Mouse (Mus musculus) hindbrain, embryonic 15.5 days (tissue): ENCODE data around the gene As3mt. TPM values are rescaled to one million over a fixed set of nuclear protein-coding genes. Genes with fewer than 3 reads are reported as not detected.
"Not testable (repeated sequence)": the region's sequence is repeated elsewhere in the genome, so short reads cannot be mapped to it uniquely, and the experiment has no call there.

Experiments
- ATAC-seq: fragments of 200-750 bp; cut with Nextera tagmentation; 2 replicates; pipeline ENCODE4 v1.8.0; 2017; ENCODE audit warnings: low read depth, moderate number of reproducible peaks, moderate TSS enrichment; ENCODE audit not compliant: low FRiP score
- H3K27ac ChIP-seq: fragments of 300-500 bp; sonication (generic); replicated peaks from 2 replicates; pipeline ENCODE4 v1.5.1; 2015; ENCODE audit warnings: mild to moderate bottlenecking, inconsistent platforms
- H3K27me3 ChIP-seq: fragments of 300-500 bp; sonication (generic); 2 replicates; pipeline ENCODE4 v1.6.1; 2015; ENCODE audit warnings: control low read depth, inconsistent platforms
- H3K36me3 ChIP-seq: fragments of 300-500 bp; sonication (generic); 2 replicates; pipeline ENCODE4 v1.6.1; 2015; ENCODE audit warnings: control low read depth, inconsistent platforms
- H3K4me1 ChIP-seq: fragments of 300-500 bp; sonication (generic); replicated peaks from 2 replicates; pipeline ENCODE4 v1.6.1; 2015; ENCODE audit warnings: control low read depth, inconsistent platforms
- H3K4me2 ChIP-seq: fragments of 300-500 bp; sonication (generic); 2 replicates; pipeline ENCODE4 v1.6.1; 2015; ENCODE audit warnings: moderate library complexity, mild to moderate bottlenecking, inconsistent platforms
- H3K4me3 ChIP-seq: fragments of 300-500 bp; sonication (generic); 2 replicates; pipeline ENCODE4 v1.5.1; 2015; ENCODE audit warnings: mild to moderate bottlenecking, inconsistent platforms
- H3K9ac ChIP-seq: fragments of 300-500 bp; sonication (generic); 2 replicates; pipeline ENCODE4 v1.6.1; 2015; ENCODE audit warnings: inconsistent platforms
- H3K9me3 ChIP-seq: fragments of 300-500 bp; sonication (generic); 2 replicates; pipeline ENCODE4 v1.6.1; 2016; ENCODE audit warnings: control low read depth, inconsistent platforms
- WGBS: fragments of 180-500 bp; shearing (Covaris S2); methylation state at CpG from one replicate; pipeline ENCODE4 v1.1.7; 2015; 5-methylcytosine and 5-hydroxymethylcytosine counted together
- polyA plus RNA-seq: library from polyadenylated mRNA; unstranded; fragments of >200 nt; fragmentation: Nextera tagmentation; extraction: Ambion mirVana; gene quantifications from 2 replicates; pipeline ENCODE4 v1.2.1, GENCODE M21; 2015

Gene As3mt
- polyA plus RNA-seq, 1 experiment from 2014 or later = 37.6 TPM

DNA sequence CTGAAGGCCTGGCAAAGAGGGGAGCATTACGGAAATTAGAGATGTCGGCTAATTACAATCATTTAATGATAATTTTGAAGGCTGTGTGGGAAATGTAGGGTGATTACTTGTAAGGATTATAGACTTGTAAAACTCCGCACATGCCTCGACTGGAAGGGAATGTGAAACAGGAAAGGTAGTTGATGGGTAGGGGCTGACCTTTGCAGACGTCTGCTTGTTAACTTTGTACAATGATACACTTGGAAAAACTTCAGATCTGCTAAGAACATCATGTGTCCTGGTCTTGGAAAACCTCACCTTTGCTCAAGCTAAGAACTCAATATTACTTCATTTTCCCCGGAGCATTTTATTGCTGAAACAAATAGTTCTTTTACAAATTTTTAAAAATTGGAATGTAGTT, 64.5 kb downstream of the As3mt start:
- no peak overlapping the region for H3K27ac ChIP-seq
- no peaks in the 10 kb centered on the region for H3K36me3 ChIP-seq
- H3K27me3 ChIP-seq = no peaks in the 10 kb centered on the region
- no peak overlapping the region for H3K9ac ChIP-seq
- ATAC-seq = no peak
- peaks cover 3% of the 10 kb centered on the region; the same call in 1 of the 2 replicates for H3K4me1 ChIP-seq
- H3K9me3 ChIP-seq = no peaks in the 10 kb centered on the region
- WGBS = 85% methylated on average over 6 of the region's 6 CpGs
- H3K4me2 ChIP-seq = no peak overlapping the region
- no peak overlapping the region for H3K4me3 ChIP-seq

DNA sequence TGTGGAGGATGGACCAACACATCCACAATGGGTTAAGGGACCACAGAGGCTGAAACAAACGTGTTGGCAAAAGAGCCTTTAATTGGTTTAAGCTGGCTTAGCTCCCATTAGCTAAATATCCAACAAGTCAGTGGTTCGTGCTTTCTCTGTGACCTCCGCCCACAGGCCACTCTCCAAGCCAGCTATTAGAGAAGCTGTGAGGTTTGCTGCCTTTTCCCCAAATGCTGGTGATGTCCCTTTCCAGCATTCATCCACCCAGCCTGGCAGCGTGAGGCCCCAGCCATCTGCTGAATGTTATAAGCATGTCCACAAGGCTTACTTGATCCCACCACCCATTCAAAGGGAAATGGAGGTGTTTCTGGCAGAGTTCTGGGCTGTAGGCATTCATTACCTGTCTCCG, 69.1 kb downstream of the As3mt start:
- no peak overlapping the region for H3K9ac ChIP-seq
- H3K27ac ChIP-seq = no peak overlapping the region
- H3K9me3 ChIP-seq = no peaks in the 10 kb centered on the region
- no peaks in the 10 kb centered on the region for H3K27me3 ChIP-seq
- H3K36me3 ChIP-seq = no peaks in the 10 kb centered on the region
- ATAC-seq = no peak
- no peak overlapping the region for H3K4me3 ChIP-seq
- WGBS = 69% methylated on average over 5 of the region's 5 CpGs
- H3K4me2 ChIP-seq = no peak overlapping the region
- no peaks in the 10 kb centered on the region for H3K4me1 ChIP-seq

- no peak overlapping the region for H3K27ac ChIP-seq
- H3K27me3 ChIP-seq = no peaks in the 10 kb centered on the region
- no peak overlapping the region for H3K4me2 ChIP-seq
- H3K9me3 ChIP-seq = no peaks in the 10 kb centered on the region
- H3K9ac ChIP-seq = no peak overlapping the region
- ATAC-seq = no peak
- whole genome bisulfite sequencing = 89% methylated on average over 3 of the region's 3 CpGs
- H3K4me1 ChIP-seq = no peaks in the 10 kb centered on the region
- H3K36me3 ChIP-seq = no peaks in the 10 kb centered on the region
- no peak overlapping the region for H3K4me3 ChIP-seq
Observed at GRCm38 (mm10) chr19:46776850-46777249, 69.6 kb downstream of the As3mt start.

DNA sequence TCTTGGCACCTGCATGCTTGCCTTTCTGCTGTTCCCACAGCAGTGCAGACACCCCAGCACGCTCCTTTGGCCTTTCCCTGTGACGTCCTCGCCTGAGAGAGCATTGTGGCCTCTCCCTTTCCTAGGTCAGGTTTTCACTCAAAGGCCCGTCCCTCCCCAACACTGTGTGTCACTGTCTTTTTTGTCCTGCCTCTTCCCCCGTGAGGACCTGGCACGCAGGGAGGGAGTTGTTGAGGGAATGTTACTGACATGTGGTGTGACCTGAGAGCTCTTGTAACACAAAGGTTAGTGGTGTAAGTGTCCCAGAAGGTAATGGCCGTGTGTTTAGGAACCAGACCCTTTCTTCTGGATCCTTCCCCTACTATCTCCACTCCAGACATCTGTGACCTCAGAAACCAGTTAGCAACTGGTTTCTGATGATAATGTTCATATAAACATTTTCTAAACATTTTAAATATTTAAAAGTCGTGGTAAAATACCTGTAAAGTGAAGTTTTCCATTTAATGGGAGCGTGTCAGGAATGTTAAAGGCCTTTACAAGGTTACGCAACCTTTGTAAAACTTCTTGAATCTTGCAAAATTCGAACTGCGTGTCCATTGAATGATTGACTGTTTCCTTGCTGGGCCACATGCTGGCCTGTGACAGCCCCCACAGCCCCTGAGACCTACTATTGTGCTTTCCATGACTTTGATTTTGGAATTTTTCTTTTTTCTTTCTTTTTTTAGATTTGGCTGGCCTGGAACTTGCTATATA, 70.8 kb downstream of the As3mt start:
- H3K4me1 ChIP-seq = no peaks in the 10 kb centered on the region
- no peak overlapping the region for H3K9ac ChIP-seq
- no peaks in the 10 kb centered on the region for H3K36me3 ChIP-seq
- no peak overlapping the region for H3K4me3 ChIP-seq
- H3K9me3 ChIP-seq = no peaks in the 10 kb centered on the region
- no peak for ATAC-seq
- H3K27me3 ChIP-seq = no peaks in the 10 kb centered on the region
- no peak overlapping the region for H3K4me2 ChIP-seq
- 70% methylated on average over 12 of the region's 12 CpGs for WGBS
- no peak overlapping the region for H3K27ac ChIP-seq

DNA sequence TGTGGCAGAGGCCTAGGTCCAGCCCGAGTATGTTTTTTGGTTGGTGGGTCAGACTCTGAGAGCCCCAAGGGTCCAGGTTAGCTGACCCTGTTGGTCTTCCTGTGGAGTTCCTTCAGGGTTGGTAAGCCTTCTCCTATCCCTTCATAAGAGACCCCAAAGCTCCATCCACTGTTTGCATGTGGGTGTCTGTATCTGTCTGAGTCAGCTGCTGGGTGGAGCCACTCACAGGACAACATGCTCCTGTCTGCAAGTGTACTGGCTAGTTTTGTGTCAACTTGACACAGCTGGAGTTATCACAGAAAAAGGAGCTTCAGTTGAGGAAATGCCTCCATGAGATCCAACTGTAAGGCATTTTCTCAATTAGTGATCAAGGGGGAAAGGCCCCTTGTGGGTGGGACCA, 71.9 kb downstream of the As3mt start:
- not testable (repeated sequence) for H3K4me3 ChIP-seq, H3K27ac ChIP-seq, H3K27me3 ChIP-seq, H3K9ac ChIP-seq, ATAC-seq, H3K9me3 ChIP-seq, H3K4me1 ChIP-seq, H3K4me2 ChIP-seq, H3K36me3 ChIP-seq
- 91% methylated on average over 1 of the region's 1 CpGs for WGBS

DNA sequence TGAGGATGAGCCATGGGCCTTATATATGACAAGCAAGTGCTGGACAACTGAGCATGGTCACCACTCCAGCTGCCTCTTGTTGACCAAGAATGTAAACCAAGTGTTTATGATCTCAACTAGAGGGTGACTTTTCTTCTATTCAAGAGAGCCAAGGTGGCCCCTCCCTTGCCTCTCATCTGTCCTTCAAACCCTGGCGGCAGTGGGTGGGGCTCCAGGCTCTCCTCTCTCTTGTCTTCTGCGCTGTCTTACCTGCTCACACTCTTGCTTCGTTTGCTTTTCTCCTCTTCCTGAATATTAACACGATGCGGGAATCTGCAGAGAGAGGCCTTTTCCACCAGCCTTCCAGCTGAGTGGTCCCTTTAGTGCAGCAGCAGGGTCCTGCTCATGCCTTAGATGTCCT, 76.8 kb downstream of the As3mt start:
- Histone ChIP-seq H3K9ac (no peak overlapping the region), H3K36me3 (no peaks in the 10 kb centered on the region), H3K4me3 (no peak overlapping the region), H3K4me1 (no peaks in the 10 kb centered on the region), H3K27ac (no peak overlapping the region), H3K9me3 (no peaks in the 10 kb centered on the region), H3K4me2 (no peak overlapping the region), H3K27me3 (no peaks in the 10 kb centered on the region)
- no peak for ATAC-seq
- 74% methylated on average over 5 of the region's 5 CpGs for WGBS

GRCm38 (mm10) chr19:46784502-46784901, 77.2 kb downstream of the As3mt start:
- no peaks in the 10 kb centered on the region for H3K36me3 ChIP-seq
- no peaks in the 10 kb centered on the region for H3K4me1 ChIP-seq
- no peak overlapping the region for H3K27ac ChIP-seq
- no peaks in the 10 kb centered on the region for H3K27me3 ChIP-seq
- no peaks in the 10 kb centered on the region for H3K9me3 ChIP-seq
- 88% methylated on average over 6 of the region's 6 CpGs for WGBS
- no peak overlapping the region for H3K9ac ChIP-seq
- H3K4me2 ChIP-seq = no peak overlapping the region
- no peak for ATAC-seq
- no peak overlapping the region for H3K4me3 ChIP-seq

GRCm38 (mm10) chr19:46785633-46786032, 78.4 kb downstream of the As3mt start:
- Histone ChIP-seq H3K4me1 (no peaks in the 10 kb centered on the region), H3K4me2 (no peak overlapping the region), H3K27me3 (no peaks in the 10 kb centered on the region), H3K27ac (no peak overlapping the region), H3K36me3 (no peaks in the 10 kb centered on the region), H3K9ac (no peak overlapping the region), H3K9me3 (no peaks in the 10 kb centered on the region), H3K4me3 (no peak overlapping the region)
- WGBS = 78% methylated on average over 4 of the region's 4 CpGs
- no peak for ATAC-seq

GRCm38 (mm10) chr19:46789782-46790181, 82.5 kb downstream of the As3mt start:
- H3K36me3 ChIP-seq = no peaks in the 10 kb centered on the region
- no peak overlapping the region for H3K4me2 ChIP-seq
- no peak overlapping the region for H3K9ac ChIP-seq
- H3K27me3 ChIP-seq = no peaks in the 10 kb centered on the region
- H3K4me1 ChIP-seq = no peaks in the 10 kb centered on the region
- no peak overlapping the region for H3K27ac ChIP-seq
- WGBS = 83% methylated on average over 1 of the region's 1 CpGs
- H3K9me3 ChIP-seq = no peaks in the 10 kb centered on the region
- H3K4me3 ChIP-seq = no peak overlapping the region
- ATAC-seq = no peak

Other genes starting within 250 kb of the As3mt start
- gene Trim8, start 205.8 kb upstream of the As3mt start, polyA plus RNA-seq = 27.8 and 31.9 TPM in 2 replicates
- 208 and 221 TPM in 2 replicates for gene Arl3, start 134.3 kb upstream of the As3mt start, polyA plus RNA-seq
- gene Sfxn2, start 134.1 kb upstream of the As3mt start, polyA plus RNA-seq = 10.2 and 11.3 TPM in 2 replicates
- 37.4 and 41.1 TPM in 2 replicates for gene Wbp1l, start 108.4 kb upstream of the As3mt start, polyA plus RNA-seq
- not detected in 2 replicates for gene Cyp17a1, start 34.3 kb upstream of the As3mt start, polyA plus RNA-seq
- 23.2 and 25.6 TPM in 2 replicates for gene Borcs7, start 17.6 kb upstream of the As3mt start, polyA plus RNA-seq
- gene Cnnm2, start 54.1 kb downstream of the As3mt start, polyA plus RNA-seq = 8.6 and 9.4 TPM in 2 replicates